ENCODE assay signal across 24 mouse cellular contexts in genomic region chr1:46924992-46925391, GRCm38 (mm10). TPM values are rescaled to one million over a fixed set of nuclear protein-coding genes. Genes with fewer than 3 reads are reported as not detected.
A peak's percentile ranks its signal among the peaks of the same experiment; 100 is the strongest.
DNase-seq lines count a peak whose midpoint lies in the region; ATAC-seq lines count a peak whose summit lies in the region.
"Had no signal": no experiment of that assay in that cellular context is flagged by ENCODE, and none has a peak within 500 bp of the region (broad histone marks: within the 10 kb centered on the region; RNA-seq: fewer than 3 reads in every experiment).

No protein-coding gene starts in this region.

- no peak overlapping the region for H3K27ac ChIP-seq in forebrain, embryonic 14.5 days (ENCODE audit: low read depth, low read length)
- H3K27ac ChIP-seq in forebrain, embryonic 13.5 days = no peak overlapping the region
- no peak overlapping the region for H3K27ac ChIP-seq in midbrain, embryonic 14.5 days (replicated peaks; ENCODE audit: low read depth, low read length)
- no peak overlapping the region for H3K27ac ChIP-seq in midbrain, embryonic 10.5 days (replicated peaks)
- H3K27ac ChIP-seq: limb, embryonic 12.5 days had no signal

- ATAC-seq in forebrain, embryonic 14.5 days = no peak
- no peak for ATAC-seq in forebrain, embryonic 13.5 days
- ATAC-seq in midbrain, embryonic 14.5 days (ENCODE audit: low FRiP score, low TSS enrichment) = no peak
- ATAC-seq: forebrain, embryonic 16.5 days; intestine, postnatal 0 days; midbrain, embryonic 16.5 days had no signal

- no peaks in the 10 kb centered on the region for H3K4me1 ChIP-seq in forebrain, embryonic 14.5 days (ENCODE audit: control insufficient read depth, insufficient read depth, low read length)
- no peaks in the 10 kb centered on the region for H3K4me1 ChIP-seq in forebrain, embryonic 13.5 days
- no peaks in the 10 kb centered on the region for H3K4me1 ChIP-seq in midbrain, embryonic 14.5 days (ENCODE audit: control insufficient read depth, insufficient read depth, low read length)
- no peaks in the 10 kb centered on the region for H3K4me1 ChIP-seq in midbrain, embryonic 10.5 days
- H3K4me1 ChIP-seq: limb, embryonic 12.5 days; megakaryocyte, embryonic 14.5 days had no signal

- peak; percentile 8 for DNase-seq in forebrain, embryonic 14.5 days (ENCODE audit: low spot score)
- DNase-seq in kidney, adult 9 months = peak; percentile 9
- no peak for DNase-seq in kidney, postnatal 4 days
- peak; percentile 18 for DNase-seq in midbrain, embryonic 14.5 days
- DNase-seq in midbrain, embryonic 10.5 days (ENCODE audit: low spot score) = no peak
- DNase-seq in embryo, embryonic 11 days = no peak
- DNase-seq: adrenal gland, postnatal 10 days; cerebellum, adult 8-10 months; cerebellum, postnatal 36 days; gastrocnemius, postnatal 25 days; lung, embryonic 14.5 days; lung, postnatal 36 days; right cerebral cortex, adult 18-20 months; right cerebral cortex, postnatal 4 days; thymus, postnatal 4 days had no signal

- no peak overlapping the region for H3K4me2 ChIP-seq in forebrain, embryonic 14.5 days (ENCODE audit: low read length)
- no peak overlapping the region for H3K4me2 ChIP-seq in forebrain, embryonic 13.5 days
- no peak overlapping the region for H3K4me2 ChIP-seq in midbrain, embryonic 14.5 days (ENCODE audit: low read length)
- H3K4me2 ChIP-seq: limb, embryonic 12.5 days; liver, embryonic 11.5 days; lung, embryonic 14.5 days had no signal

- no peak overlapping the region for H3K9ac ChIP-seq in forebrain, embryonic 14.5 days (ENCODE audit: low read length)
- H3K9ac ChIP-seq in forebrain, embryonic 13.5 days = no peak overlapping the region
- H3K9ac ChIP-seq in midbrain, embryonic 14.5 days (replicated peaks; ENCODE audit: low read length) = no peak overlapping the region
- H3K9ac ChIP-seq: limb, embryonic 12.5 days; lung, embryonic 14.5 days had no signal

- H3K4me3 ChIP-seq in forebrain, embryonic 14.5 days (ENCODE audit: low read depth, low read length) = no peak overlapping the region
- H3K4me3 ChIP-seq in forebrain, embryonic 13.5 days = no peak overlapping the region
- H3K4me3 ChIP-seq in midbrain, embryonic 14.5 days (replicated peaks; ENCODE audit: low read depth, low read length) = no peak overlapping the region
- no peak overlapping the region for H3K4me3 ChIP-seq in midbrain, embryonic 10.5 days
- H3K4me3 ChIP-seq: limb, embryonic 12.5 days; megakaryocyte, embryonic 14.5 days had no signal

- no peaks in the 10 kb centered on the region for H3K36me3 ChIP-seq in forebrain, embryonic 14.5 days (ENCODE audit: control insufficient read depth, insufficient read depth, low read length)
- no peaks in the 10 kb centered on the region for H3K36me3 ChIP-seq in forebrain, embryonic 13.5 days (ENCODE audit: poor library complexity, severe bottlenecking)
- no peaks in the 10 kb centered on the region for H3K36me3 ChIP-seq in midbrain, embryonic 14.5 days (ENCODE audit: control insufficient read depth, insufficient read depth, low read length)
- H3K36me3 ChIP-seq in midbrain, embryonic 10.5 days = no peaks in the 10 kb centered on the region
- H3K36me3 ChIP-seq: G1E; limb, embryonic 12.5 days had no signal

- H3K9me3 ChIP-seq in forebrain, embryonic 14.5 days (replicated peaks; ENCODE audit: control insufficient read depth, low read length) = no peaks in the 10 kb centered on the region
- H3K9me3 ChIP-seq in forebrain, embryonic 13.5 days (replicated peaks) = no peaks in the 10 kb centered on the region
- H3K9me3 ChIP-seq in midbrain, embryonic 14.5 days (ENCODE audit: control insufficient read depth, low read length) = no peaks in the 10 kb centered on the region
- H3K9me3 ChIP-seq in midbrain, embryonic 10.5 days (replicated peaks) = no peaks in the 10 kb centered on the region
- H3K9me3 ChIP-seq: G1E; limb, embryonic 12.5 days; megakaryocyte, embryonic 14.5 days had no signal

- H3K27me3 ChIP-seq in forebrain, embryonic 14.5 days (replicated peaks; ENCODE audit: control insufficient read depth, insufficient read depth, low read length) = no peaks in the 10 kb centered on the region
- no peaks in the 10 kb centered on the region for H3K27me3 ChIP-seq in forebrain, embryonic 13.5 days
- H3K27me3 ChIP-seq in midbrain, embryonic 14.5 days (ENCODE audit: control insufficient read depth, insufficient read depth, low read length) = no peaks in the 10 kb centered on the region
- H3K27me3 ChIP-seq in midbrain, embryonic 10.5 days (ENCODE audit: low read depth, poor library complexity, severe bottlenecking) = no peaks in the 10 kb centered on the region
- H3K27me3 ChIP-seq: CH12.LX; limb, embryonic 12.5 days; megakaryocyte, embryonic 14.5 days had no signal

RNA-seq across cellular contexts. Expression of gene Slc39a10, which starts 32.3 kb away (rescaled TPM):
- 66.1 and 86.8 TPM in 2 replicates for polyA plus RNA-seq in forebrain, embryonic 14.5 days (2014; fragmentation: Nextera tagmentation; extraction: Ambion mirVana)
- polyA plus RNA-seq in forebrain, embryonic 13.5 days (2015; fragmentation: Nextera tagmentation; extraction: Ambion mirVana) = 53.9 and 56.5 TPM in 2 replicates
- 76.8 and 98.0 TPM in 2 replicates for polyA plus RNA-seq in midbrain, embryonic 14.5 days (2014; fragmentation: Nextera tagmentation; extraction: Ambion mirVana)
- polyA plus RNA-seq in midbrain, embryonic 10.5 days (2016; fragmentation: Nextera tagmentation; extraction: Ambion mirVana) = 61.7 and 66.0 TPM in 2 replicates

Comparison
In these comparisons a context has a peak if more than half of its experiments do, and no peak if none do; other contexts are left out.
1. DNase-seq: peak in forebrain, embryonic 14.5 days (single experiment), kidney, adult 9 months (single experiment) and midbrain, embryonic 14.5 days (single experiment); none in kidney, postnatal 4 days (0 of 2), midbrain, embryonic 10.5 days (single experiment) and embryo, embryonic 11 days (single experiment).